Mouse (Mus musculus) MEL (cell line): ENCODE results near the gene Gm20696.

Experiments
- MAX ChIP-seq: IDR thresholded peaks from 2 replicates; pipeline ENCODE4 v1.6.1; 2011; ENCODE audit warnings: low read length, improper control_type of control experiment
- POLR2A ChIP-seq, 2 experiments: IDR thresholded peaks; 2 replicates each; pipeline ENCODE4 v1.6.1; 2011 to 2012; ENCODE audit warnings: low read length in 2 of 2, mild to moderate bottlenecking in 2 of 2, control low read depth in 1 of 2, improper control_type of control experiment in 1 of 2, low read depth in 1 of 2, moderate library complexity in 1 of 2; ENCODE audit not compliant: control insufficient read depth in 1 of 2, insufficient read depth in 1 of 2, poor library complexity in 1 of 2

DNA sequence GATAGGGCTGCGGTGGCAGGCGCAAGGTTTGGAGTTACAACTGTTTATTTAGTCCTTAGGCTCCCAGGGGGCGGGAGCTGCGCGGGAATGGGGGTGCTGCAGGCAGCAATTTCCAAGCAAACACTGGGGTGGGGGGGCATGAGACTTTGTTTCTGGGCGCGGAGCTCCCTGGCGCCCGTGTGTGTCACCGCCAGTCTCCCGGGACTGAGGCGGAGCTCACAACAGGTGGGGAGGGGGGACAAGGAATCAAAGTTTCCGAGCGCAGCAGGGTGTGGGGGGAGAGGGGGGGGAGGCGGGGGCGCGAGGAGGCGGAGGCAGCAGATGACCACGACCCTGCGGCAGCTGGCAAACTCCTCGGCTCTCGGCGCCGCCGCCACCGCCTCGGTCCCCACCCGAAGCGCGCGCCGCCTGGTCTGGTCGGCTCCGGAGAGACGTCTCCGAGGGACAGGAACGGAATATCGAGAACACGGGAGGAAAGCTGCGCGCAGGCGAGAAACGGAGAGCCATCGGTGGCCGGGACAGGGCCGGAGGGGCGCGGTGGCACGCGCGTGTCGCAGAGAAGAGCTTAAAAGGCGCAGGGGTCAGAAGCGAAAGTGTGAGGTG lies 145.5 kb downstream of the Gm20696 start:
- TF ChIP-seq MAX (no peak), POLR2A (IDR thresholded peaks at IDR 0.05; ENCODE audit: control insufficient read depth in 1 of 2, insufficient read depth in 1 of 2, low read depth in 1 of 2, low read length in 2 of 2, poor library complexity in 1 of 2) (no peak; a peak in 1 of 4 replicates)
